Mouse (Mus musculus): ENCODE measurements at regions not wholly inside any gene's neighbourhood (a gene's known extent, or its start where the extent isn't known, plus 50 kb on each side); places are given as distances from the start of the nearest gene placed in this dataset.

GRCm38 (mm10) chr5:100238287-100239036 is 78.9 kb upstream of the Tmem150c start:
- Histone ChIP-seq H3K9me3 (ENCODE audit: control insufficient read depth, insufficient read depth, low read depth, low read length) (no peaks in the 10 kb centered on the region), H3K27ac (ENCODE audit: insufficient read depth, low read depth, low read length, poor library complexity, severe bottlenecking) (no peak overlapping the region), H3K9ac (ENCODE audit: insufficient read depth, low read depth, low read length, poor library complexity, severe bottlenecking) (no peak overlapping the region), H3K4me3 (ENCODE audit: insufficient read depth in 1 of 2, low read depth in 1 of 2, low read length in 2 of 2, poor library complexity in 1 of 2, severe bottlenecking in 1 of 2) (no peak overlapping the region), H3K4me1 (ENCODE audit: control insufficient read depth in 2 of 2, insufficient read depth in 2 of 2, low read length in 2 of 2, poor library complexity in 1 of 2) (no peaks in the 10 kb centered on the region), H3K36me3 (ENCODE audit: control insufficient read depth, insufficient read depth, low read length, poor library complexity, severe bottlenecking) (no peaks in the 10 kb centered on the region)
- DNase-seq (ENCODE audit: low read depth, low spot score) = no peak
- TF ChIP-seq ZC3H11A (IDR thresholded peaks at IDR 0.05; ENCODE audit: borderline replicate concordance, low read depth, low read length) = no peak
- in situ Hi-C loops (cut with MboI; ENCODE audit: low sequenced_read_pairs in 2 of 2, unreplicated experiment in 2 of 2) = loop anchor here in 1 of 2 experiments (25.0 kb wide), 1 partner anchor 151 kb away; no protein-coding TSS in a partner anchor

GRCm38 (mm10) chr5:100237674-100238278 is 78.2 kb upstream of the Tmem150c start:
- in situ Hi-C loops (cut with MboI; ENCODE audit: low sequenced_read_pairs in 2 of 2, unreplicated experiment in 2 of 2) = loop anchor here in 1 of 2 experiments (25.0 kb wide), 1 partner anchor 150 kb away; no protein-coding TSS in a partner anchor
- no peak for TF ChIP-seq CHD2 (IDR thresholded peaks at IDR 0.05; ENCODE audit: low read depth, low read length)
- TF ChIP-seq MAFK (IDR thresholded peaks at IDR 0.05; ENCODE audit: insufficient read depth, low read depth, low read length) = no peak
- TF ChIP-seq ZNF384 (IDR thresholded peaks at IDR 0.05; ENCODE audit: low read depth, low read length) = no peak
- no peak for TF ChIP-seq ZC3H11A (IDR thresholded peaks at IDR 0.05; ENCODE audit: borderline replicate concordance, low read depth, low read length)
- no peak for TF ChIP-seq HCFC1 (IDR thresholded peaks at IDR 0.05; ENCODE audit: borderline replicate concordance, insufficient read depth, low read length)
- Histone ChIP-seq H3K36me3 (ENCODE audit: control insufficient read depth, insufficient read depth, low read length, poor library complexity, severe bottlenecking) (no peaks in the 10 kb centered on the region), H3K4me1 (ENCODE audit: control insufficient read depth in 2 of 2, insufficient read depth in 2 of 2, low read length in 2 of 2, poor library complexity in 1 of 2) (no peaks in the 10 kb centered on the region), H3K27ac (ENCODE audit: insufficient read depth, low read depth, low read length, poor library complexity, severe bottlenecking) (no peak overlapping the region), H3K9ac (ENCODE audit: insufficient read depth, low read depth, low read length, poor library complexity, severe bottlenecking) (no peak overlapping the region), H3K9me3 (ENCODE audit: control insufficient read depth, insufficient read depth, low read depth, low read length) (no peaks in the 10 kb centered on the region), H3K4me3 (ENCODE audit: insufficient read depth in 1 of 2, low read depth in 1 of 2, low read length in 2 of 2, poor library complexity in 1 of 2, severe bottlenecking in 1 of 2) (no peak overlapping the region)
- DNase-seq (ENCODE audit: low read depth, low spot score) = no peak

- H3K36me3 ChIP-seq (ENCODE audit: control insufficient read depth, insufficient read depth, low read length, poor library complexity, severe bottlenecking) = no peaks in the 10 kb centered on the region
- no peak overlapping the region for H3K4me3 ChIP-seq (ENCODE audit: insufficient read depth in 1 of 2, low read depth in 1 of 2, low read length in 2 of 2, poor library complexity in 1 of 2, severe bottlenecking in 1 of 2)
- H3K27ac ChIP-seq (ENCODE audit: insufficient read depth, low read depth, low read length, poor library complexity, severe bottlenecking) = no peak overlapping the region
- DNase-seq (ENCODE audit: low read depth, low spot score) = no peak
- TF ChIP-seq CHD2 (IDR thresholded peaks at IDR 0.05; ENCODE audit: low read depth, low read length) (no peak), MAFK (IDR thresholded peaks at IDR 0.05; ENCODE audit: insufficient read depth, low read depth, low read length) (no peak)
- H3K9ac ChIP-seq (ENCODE audit: insufficient read depth, low read depth, low read length, poor library complexity, severe bottlenecking) = no peak overlapping the region
- no peaks in the 10 kb centered on the region for H3K4me1 ChIP-seq (ENCODE audit: control insufficient read depth in 2 of 2, insufficient read depth in 2 of 2, low read length in 2 of 2, poor library complexity in 1 of 2)
- no peaks in the 10 kb centered on the region for H3K9me3 ChIP-seq (ENCODE audit: control insufficient read depth, insufficient read depth, low read depth, low read length)
- in situ Hi-C loops (cut with MboI; ENCODE audit: low sequenced_read_pairs in 2 of 2, unreplicated experiment in 2 of 2) = loop anchor here in 1 of 2 experiments (25.0 kb wide), 1 partner anchor 149 kb away; no protein-coding TSS in a partner anchor
These were observed 76.7 kb upstream of the Tmem150c start for GRCm38 (mm10) chr5:100236277-100236676.

DNA sequence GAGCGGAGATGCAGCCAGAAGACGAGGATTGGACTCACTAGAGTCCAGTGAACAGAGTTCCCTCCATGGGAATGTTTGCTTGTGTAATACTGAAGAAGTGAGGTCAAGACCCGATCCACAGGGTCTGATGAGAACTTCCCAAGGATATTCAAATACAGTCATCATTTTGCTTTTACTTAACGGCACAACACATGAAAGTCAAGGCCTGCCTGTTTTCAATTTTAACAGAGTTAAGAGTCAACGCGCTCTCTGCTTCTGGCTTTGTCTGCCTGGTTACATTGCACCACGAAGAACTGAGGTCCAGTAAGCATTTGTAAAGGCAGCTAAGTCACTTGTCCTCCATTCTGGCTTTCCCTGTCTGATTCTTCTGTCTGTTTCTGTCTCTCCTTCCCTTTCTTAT is 72.5 kb upstream of the Tmem150c start:
- Histone ChIP-seq H3K9ac (ENCODE audit: insufficient read depth, low read depth, low read length, poor library complexity, severe bottlenecking) (no peak overlapping the region), H3K4me3 (ENCODE audit: insufficient read depth in 1 of 2, low read depth in 1 of 2, low read length in 2 of 2, poor library complexity in 1 of 2, severe bottlenecking in 1 of 2) (no peak overlapping the region), H3K36me3 (ENCODE audit: control insufficient read depth, insufficient read depth, low read length, poor library complexity, severe bottlenecking) (no peaks in the 10 kb centered on the region), H3K4me1 (ENCODE audit: control insufficient read depth in 2 of 2, insufficient read depth in 2 of 2, low read length in 2 of 2, poor library complexity in 1 of 2) (no peaks in the 10 kb centered on the region), H3K27ac (ENCODE audit: insufficient read depth, low read depth, low read length, poor library complexity, severe bottlenecking) (no peak overlapping the region), H3K9me3 (ENCODE audit: control insufficient read depth, insufficient read depth, low read depth, low read length) (no peaks in the 10 kb centered on the region)
- in situ Hi-C loops (cut with MboI; ENCODE audit: low sequenced_read_pairs in 2 of 2, unreplicated experiment in 2 of 2) = loop anchor here in 1 of 2 experiments (25.0 kb wide), 1 partner anchor 145 kb away; no protein-coding TSS in a partner anchor
- no peak for DNase-seq (ENCODE audit: low read depth, low spot score)
- no peak for TF ChIP-seq MAFK (IDR thresholded peaks at IDR 0.05; ENCODE audit: insufficient read depth, low read depth, low read length)
- TF ChIP-seq ZNF384 (IDR thresholded peaks at IDR 0.05; ENCODE audit: low read depth, low read length) = no peak
- no peak for TF ChIP-seq HCFC1 (IDR thresholded peaks at IDR 0.05; ENCODE audit: borderline replicate concordance, insufficient read depth, low read length)
- no peak for TF ChIP-seq CHD2 (IDR thresholded peaks at IDR 0.05; ENCODE audit: low read depth, low read length)
- no peak for TF ChIP-seq ZC3H11A (IDR thresholded peaks at IDR 0.05; ENCODE audit: borderline replicate concordance, low read depth, low read length)

All from ES-E14 (cell line).